ENCODE assay signal across 8 mouse cellular contexts in genomic region chrX:142682990-142683389, GRCm38 (mm10). TPM values are rescaled to one million over a fixed set of nuclear protein-coding genes. Genes with fewer than 3 reads are reported as not detected.
A peak's percentile ranks its signal among the peaks of the same experiment; 100 is the strongest.
DNase-seq lines count a peak whose midpoint lies in the region; ATAC-seq and TF ChIP-seq lines count a peak whose summit lies in the region.

No protein-coding gene starts in this region.

- WGBS in forebrain, embryonic 13.5 days = 34% methylated on average over 5 of the region's 5 CpGs
- 30% methylated on average over 5 of the region's 5 CpGs for WGBS in intestine, embryonic 14.5 days
- WGBS in liver, embryonic 14.5 days (ENCODE audit: insufficient replicate concordance) = 26% methylated on average over 5 of the region's 5 CpGs

- TF ChIP-seq POLR2A in myocyte (IDR thresholded peaks at IDR 0.05; ENCODE audit: insufficient read length, low read depth) = no peak

- TF ChIP-seq EP300 in liver, embryonic 14.5 days (IDR thresholded peaks at IDR 0.05; ENCODE audit: low read depth) = no peak

- H3K27me3 ChIP-seq in forebrain, embryonic 13.5 days = no peaks in the 10 kb centered on the region
- no peaks in the 10 kb centered on the region for H3K27me3 ChIP-seq in intestine, embryonic 14.5 days (replicated peaks; ENCODE audit: control insufficient read depth, insufficient read depth, low read length)
- H3K27me3 ChIP-seq in liver, embryonic 14.5 days (ENCODE audit: control insufficient read depth, insufficient read depth, low read length) = no peaks in the 10 kb centered on the region
- no peaks in the 10 kb centered on the region for H3K27me3 ChIP-seq in myocyte (ENCODE audit: control insufficient read depth, insufficient read depth, insufficient read length)

- peaks cover 35% of the 10 kb centered on the region for H3K4me1 ChIP-seq in forebrain, embryonic 13.5 days
- peaks cover 13% of the 10 kb centered on the region; the same call in 1 of the 2 replicates for H3K4me1 ChIP-seq in intestine, embryonic 14.5 days (replicated peaks; ENCODE audit: control insufficient read depth, insufficient read depth, low read length)
- peaks cover 4 to 35% of the 10 kb centered on the region in 2 experiments; a peak in 3 of 4 replicates for H3K4me1 ChIP-seq in liver, embryonic 14.5 days (replicated peaks; ENCODE audit: control insufficient read depth in 2 of 2, insufficient read depth in 2 of 2, low read length in 1 of 2)

- H3K36me3 ChIP-seq in forebrain, embryonic 13.5 days (ENCODE audit: poor library complexity, severe bottlenecking) = no peaks in the 10 kb centered on the region
- no peaks in the 10 kb centered on the region for H3K36me3 ChIP-seq in intestine, embryonic 14.5 days (ENCODE audit: control insufficient read depth, insufficient read depth, low read length)
- H3K36me3 ChIP-seq in liver, embryonic 14.5 days (replicated peaks; ENCODE audit: control insufficient read depth, insufficient read depth, low read depth) = peaks cover 2% of the 10 kb centered on the region; the same call in 1 of the 2 replicates
- no peaks in the 10 kb centered on the region for H3K36me3 ChIP-seq in myocyte (ENCODE audit: control insufficient read depth, insufficient read depth)

- H3K27ac ChIP-seq in gastrocnemius, adult 2 months = 0 out of 2 replicates have a peak overlapping the region, but pooled peaks have one; percentile 5
- no peak overlapping the region for H3K27ac ChIP-seq in forebrain, embryonic 13.5 days
- peak overlapping the region; percentile 92; the same call in 1 of the 2 replicates for H3K27ac ChIP-seq in intestine, embryonic 14.5 days (ENCODE audit: low read depth)
- no peak overlapping the region; the same call in 1 of the 2 replicates for H3K27ac ChIP-seq in liver, embryonic 14.5 days

- H3K4me3 ChIP-seq in gastrocnemius, adult 2 months = peak overlapping the region; percentile 83
- H3K4me3 ChIP-seq in forebrain, embryonic 13.5 days = peak overlapping the region; percentile 53
- peak overlapping the region; percentile 44 for H3K4me3 ChIP-seq in intestine, embryonic 14.5 days (ENCODE audit: low read depth, low read length)
- H3K4me3 ChIP-seq in liver, embryonic 14.5 days (ENCODE audit: insufficient read depth in 1 of 2, low read depth in 2 of 2, low read length in 2 of 2) = peak overlapping the region; percentile 76 to 79
- H3K4me3 ChIP-seq in myocyte = peak overlapping the region; percentile 34

- H3K9ac ChIP-seq in forebrain, embryonic 13.5 days = peak overlapping the region; percentile 73; the same call in 1 of the 2 replicates
- H3K9ac ChIP-seq in intestine, embryonic 14.5 days (ENCODE audit: low read length) = peak overlapping the region; percentile 58
- peak overlapping the region; percentile 78 for H3K9ac ChIP-seq in liver, embryonic 14.5 days (replicated peaks)

- ATAC-seq in forebrain, embryonic 13.5 days = no peak
- no peak for ATAC-seq in intestine, embryonic 14.5 days (replicated peaks; ENCODE audit: low FRiP score, low TSS enrichment, low read depth)
- no peak for ATAC-seq in liver, embryonic 14.5 days (ENCODE audit: insufficient read depth)

- peaks cover 10% of the 10 kb centered on the region for H3K79me2 ChIP-seq in myocyte (ENCODE audit: control insufficient read depth, insufficient read depth)

- intact Hi-C loops in gastrocnemius, adult 2 months (cut with DNase I) = loop anchor here (5.0 kb wide), 1 partner anchor 124 kb away; no protein-coding TSS in a partner anchor
- intact Hi-C loops in left cerebral cortex, postnatal 4 days (cut with DNase I) = loop anchor here (10.0 kb wide), 1 partner anchor 122 kb away; no protein-coding TSS in a partner anchor

- no peak for TF ChIP-seq CTCF in gastrocnemius, adult 2 months (IDR thresholded peaks at IDR 0.05)
- no peak for TF ChIP-seq CTCF in liver, embryonic 14.5 days (IDR thresholded peaks at IDR 0.05; ENCODE audit: low read depth)

- no peak overlapping the region for H3ac ChIP-seq in myocyte (ENCODE audit: control insufficient read depth, insufficient read length)

- peak; percentile 19 for DNase-seq in gastrocnemius, adult 2 months
- no peak for DNase-seq in gastrocnemius, postnatal 10 days
- no peak for DNase-seq in intestine, embryonic 14.5 days (ENCODE audit: low spot score)
- no peak for DNase-seq in liver, embryonic 14.5 days (ENCODE audit: low read depth in 3 of 3, low spot score in 3 of 3)
- DNase-seq in left cerebral cortex, postnatal 4 days = no peak
- no peak for DNase-seq in frontal cortex, adult 2 months (ENCODE audit: extremely low spot score in 1 of 2, low spot score in 1 of 2)

- peak overlapping the region; percentile 61 for H3K4me2 ChIP-seq in forebrain, embryonic 13.5 days
- H3K4me2 ChIP-seq in intestine, embryonic 14.5 days (ENCODE audit: low read length) = peak overlapping the region; percentile 67
- peak overlapping the region; percentile 70 for H3K4me2 ChIP-seq in liver, embryonic 14.5 days (ENCODE audit: low read depth)
- H3K4me2 ChIP-seq in myocyte (ENCODE audit: low read depth) = peak overlapping the region; percentile 58

- no peaks in the 10 kb centered on the region for H3K9me3 ChIP-seq in forebrain, embryonic 13.5 days (replicated peaks)
- no peaks in the 10 kb centered on the region for H3K9me3 ChIP-seq in intestine, embryonic 14.5 days (ENCODE audit: control insufficient read depth, low read length)
- no peaks in the 10 kb centered on the region for H3K9me3 ChIP-seq in liver, embryonic 14.5 days (ENCODE audit: control insufficient read depth, low read length)

TF ChIP-seq in myocyte, 11 proteins besides CTCF, POLR2A, EP300 and RAD21:
- TF ChIP-seq USF1 (IDR thresholded peaks at IDR 0.05; ENCODE audit: low read depth) (no peak), REST (IDR thresholded peaks at IDR 0.05; ENCODE audit: insufficient read depth, insufficient read length) (no peak), SRF (IDR thresholded peaks at IDR 0.05; ENCODE audit: control insufficient read depth, insufficient read length, low read depth) (no peak), MYOG (IDR thresholded peaks at IDR 0.05; ENCODE audit: control insufficient read depth in 1 of 3, insufficient read depth in 1 of 3, insufficient read length in 2 of 3, low read depth in 2 of 3) (no peak), TCF3 (IDR thresholded peaks at IDR 0.05; ENCODE audit: insufficient read length, low read depth) (no peak), TCF12 (IDR thresholded peaks at IDR 0.05; ENCODE audit: insufficient read depth, poor library complexity, severe bottlenecking) (no peak), POLR2AphosphoS2 (IDR thresholded peaks at IDR 0.05; ENCODE audit: insufficient read length, low read depth) (no peak), CEBPB (IDR thresholded peaks at IDR 0.05; ENCODE audit: insufficient read depth, poor library complexity, severe bottlenecking) (no peak)

RNA-seq across cellular contexts. Expression of gene Tmem164, which starts 1.8 kb away (rescaled TPM):
- total RNA-seq in gastrocnemius, adult 2 months (2021) = 1 to 10 TPM; 1.7 to 2.9 TPM
- total RNA-seq in gastrocnemius, postnatal 10 days (2021) = 10 to 100 TPM in 1 of 2 experiments, 1 to 10 TPM in 1; 9.8 to 11.7 TPM
- 28.0 and 29.8 TPM in 2 replicates for polyA plus RNA-seq in forebrain, embryonic 13.5 days (2015; fragmentation: Nextera tagmentation; extraction: Ambion mirVana)
- 32.6 and 33.2 TPM in 2 replicates for polyA plus RNA-seq in intestine, embryonic 14.5 days (2014; fragmentation: Nextera tagmentation; extraction: Ambion mirVana)
- 12.3 and 14.3 TPM in 2 replicates for polyA plus RNA-seq in liver, embryonic 14.5 days (2012; rRNA removed)
- 12.6 and 14.7 TPM in 2 replicates for polyA plus RNA-seq in liver, embryonic 14.5 days (2014; fragmentation: Nextera tagmentation; extraction: Ambion mirVana)
- 14.5 TPM for polyA plus RNA-seq in myocyte (2012; fragmentation: generic; extraction: Trizol)
- total RNA-seq in left cerebral cortex, postnatal 4 days (2021) = 10 to 100 TPM; 40.4 to 45.7 TPM
- 13.9 and 15.6 TPM in 2 replicates for polyA plus RNA-seq in frontal cortex, adult 2 months (2012; rRNA removed)

Comparison
In these comparisons a context has a peak if more than half of its experiments do, and no peak if none do; other contexts are left out.
1. H3K27ac ChIP-seq: peak in gastrocnemius, adult 2 months (single experiment) and intestine, embryonic 14.5 days (single experiment); none in forebrain, embryonic 13.5 days (single experiment) and liver, embryonic 14.5 days (single experiment).
2. Peak in every context shown above with its lines, with median percentiles within 50 percentile points of each other: H3K4me3 ChIP-seq, H3K4me2 ChIP-seq and H3K9ac ChIP-seq.